Mouse (Mus musculus): ENCODE data around the gene Arih1.

Gene Arih1

GRCm38 (mm10) chr9:59486549-59487065 is at the start of gene Arih1:
Arih1 (minus strand) TSS chr9:59486618.
- DNase-seq: peak; percentile 99

GRCm38 (mm10) chr9:59533889-59534288 is 47.5 kb upstream of the Arih1 start:
- no peak for DNase-seq

- no peak for DNase-seq
Observed at GRCm38 (mm10) chr9:59533422-59533821, 47.0 kb upstream of the Arih1 start.

GRCm38 (mm10) chr9:59531645-59532044 is 45.2 kb upstream of the Arih1 start:
- DNase-seq: no peak

GRCm38 (mm10) chr9:59528274-59528673 is 41.9 kb upstream of the Arih1 start:
- no peak for DNase-seq

GRCm38 (mm10) chr9:59527580-59527979 is 41.2 kb upstream of the Arih1 start:
- no peak for DNase-seq

- no peak for DNase-seq
Observed at GRCm38 (mm10) chr9:59526727-59527126, 40.3 kb upstream of the Arih1 start.

- DNase-seq: no peak
Observed at GRCm38 (mm10) chr9:59522906-59523305, 36.5 kb upstream of the Arih1 start.

- DNase-seq: no peak
Observed at GRCm38 (mm10) chr9:59519396-59519795, 33.0 kb upstream of the Arih1 start.

- DNase-seq: no peak
Observed at GRCm38 (mm10) chr9:59518976-59519375, 32.6 kb upstream of the Arih1 start.

- DNase-seq: peak; percentile 19
Observed at GRCm38 (mm10) chr9:59517127-59517526, 30.7 kb upstream of the Arih1 start.

GRCm38 (mm10) chr9:59515069-59515468 is 28.7 kb upstream of the Arih1 start:
- DNase-seq: no peak

- DNase-seq: no peak
Observed at GRCm38 (mm10) chr9:59512381-59512780, 26.0 kb upstream of the Arih1 start.

GRCm38 (mm10) chr9:59508146-59508545 is 21.7 kb upstream of the Arih1 start:
- no peak for DNase-seq

- DNase-seq: no peak
Observed at GRCm38 (mm10) chr9:59487331-59487730, 913 bp upstream of the Arih1 start.

- no peak for DNase-seq
Observed at GRCm38 (mm10) chr9:59486076-59486518, 321 bp downstream of the Arih1 start.

- peak; percentile 69 for DNase-seq
Observed at GRCm38 (mm10) chr9:59485511-59486075, 825 bp downstream of the Arih1 start.

GRCm38 (mm10) chr9:59484760-59485159 is 1.7 kb downstream of the Arih1 start:
- no peak for DNase-seq

- DNase-seq: peak; percentile 27
Observed at GRCm38 (mm10) chr9:59482419-59482818, 4.0 kb downstream of the Arih1 start.

- DNase-seq: no peak
Observed at GRCm38 (mm10) chr9:59476617-59477016, 9.8 kb downstream of the Arih1 start.

- no peak for DNase-seq
Observed at GRCm38 (mm10) chr9:59474838-59475237, 11.6 kb downstream of the Arih1 start.

- no peak for DNase-seq
Observed at GRCm38 (mm10) chr9:59473171-59473570, 13.2 kb downstream of the Arih1 start.

- no peak for DNase-seq
Observed at GRCm38 (mm10) chr9:59469446-59469845, 17.0 kb downstream of the Arih1 start.

- DNase-seq: no peak
Observed at GRCm38 (mm10) chr9:59464293-59464692, 22.1 kb downstream of the Arih1 start.

GRCm38 (mm10) chr9:59458997-59459510 is 27.4 kb downstream of the Arih1 start:
- no peak for DNase-seq

All from retina, postnatal 1 day (tissue).